Mouse (Mus musculus): ENCODE results near the gene Lmo7.

Gene Lmo7

GRCm38 (mm10) chr14:101729237-101729971, at the start of gene Lmo7, which contains the start of gene Gm9922:
Gene Lmo7, plus strand, starts transcription at chr14:101729957.
Gene Gm9922, minus strand, starts transcription at chr14:101729814.
- peak; percentile 72 to 78 for DNase-seq (ENCODE audit: low spot score in 2 of 2)

- DNase-seq (ENCODE audit: low spot score in 2 of 2): no peak
These were observed 42.1 kb upstream of the Lmo7 start for GRCm38 (mm10) chr14:101687696-101688095.

- DNase-seq (ENCODE audit: low spot score in 2 of 2): no peak
These were observed 41.4 kb upstream of the Lmo7 start for GRCm38 (mm10) chr14:101688406-101688805.

- DNase-seq (ENCODE audit: low spot score in 2 of 2): no peak
These were observed 25.3 kb upstream of the Lmo7 start for GRCm38 (mm10) chr14:101704479-101704878.

- DNase-seq (ENCODE audit: low spot score in 2 of 2): no peak
These were observed 22.7 kb upstream of the Lmo7 start for GRCm38 (mm10) chr14:101707088-101707487.

- no peak for DNase-seq (ENCODE audit: low spot score in 2 of 2)
These were observed 15.3 kb upstream of the Lmo7 start for GRCm38 (mm10) chr14:101714414-101714813.

- DNase-seq (ENCODE audit: low spot score in 2 of 2): no peak
These were observed 375 bp downstream of the Lmo7 start for GRCm38 (mm10) chr14:101729972-101730692.

GRCm38 (mm10) chr14:101733542-101734303, 4.0 kb downstream of the Lmo7 start:
- peak in 1 of 2 experiments; percentile 3 for DNase-seq (ENCODE audit: low spot score in 2 of 2)

GRCm38 (mm10) chr14:101737501-101737900, 7.7 kb downstream of the Lmo7 start:
- no peak for DNase-seq (ENCODE audit: low spot score in 2 of 2)

GRCm38 (mm10) chr14:101746635-101747034, 16.9 kb downstream of the Lmo7 start:
- DNase-seq (ENCODE audit: low spot score in 2 of 2): no peak

GRCm38 (mm10) chr14:101747811-101748210, 18.1 kb downstream of the Lmo7 start:
- no peak for DNase-seq (ENCODE audit: low spot score in 2 of 2)

- no peak for DNase-seq (ENCODE audit: low spot score in 2 of 2)
These were observed 18.7 kb downstream of the Lmo7 start for GRCm38 (mm10) chr14:101748436-101748835.

- no peak for DNase-seq (ENCODE audit: low spot score in 2 of 2)
These were observed 21.2 kb downstream of the Lmo7 start for GRCm38 (mm10) chr14:101750910-101751309.

GRCm38 (mm10) chr14:101755425-101755824, 25.7 kb downstream of the Lmo7 start:
- no peak for DNase-seq (ENCODE audit: low spot score in 2 of 2)

GRCm38 (mm10) chr14:101762267-101762666, 32.5 kb downstream of the Lmo7 start:
- DNase-seq (ENCODE audit: low spot score in 2 of 2): no peak

GRCm38 (mm10) chr14:101763762-101764295, 34.1 kb downstream of the Lmo7 start:
- DNase-seq (ENCODE audit: low spot score in 2 of 2): no peak

GRCm38 (mm10) chr14:101771336-101771735, 41.6 kb downstream of the Lmo7 start:
- DNase-seq (ENCODE audit: low spot score in 2 of 2): no peak

GRCm38 (mm10) chr14:101771756-101772155, 42.0 kb downstream of the Lmo7 start:
- no peak for DNase-seq (ENCODE audit: low spot score in 2 of 2)

- DNase-seq (ENCODE audit: low spot score in 2 of 2): no peak
These were observed 44.9 kb downstream of the Lmo7 start for GRCm38 (mm10) chr14:101774631-101775030.

- no peak for DNase-seq (ENCODE audit: low spot score in 2 of 2)
These were observed 46.8 kb downstream of the Lmo7 start for GRCm38 (mm10) chr14:101776296-101777128.

- DNase-seq (ENCODE audit: low spot score in 2 of 2): no peak
These were observed 47.4 kb downstream of the Lmo7 start for GRCm38 (mm10) chr14:101777129-101777493.

Measured in urinary bladder, postnatal 36 days (tissue).